ENCODE assay signal across 21 mouse cellular contexts in genomic region chr6:96373274-96373673, GRCm38 (mm10).
DNase-seq lines count a peak whose midpoint lies in the region; ATAC-seq lines count a peak whose summit lies in the region.
"Had no signal": no experiment of that assay in that cellular context is flagged by ENCODE, and none has a peak within 500 bp of the region (broad histone marks: within the 10 kb centered on the region; RNA-seq: fewer than 3 reads in every experiment).

No protein-coding gene starts in this region.

- 0 out of 2 replicates have a peak, but pooled peaks cover 2% of the 10 kb centered on the region for H3K27me3 ChIP-seq in forebrain, embryonic 11.5 days (ENCODE audit: control insufficient read depth, insufficient read depth, low read length)
- 0 out of 2 replicates have a peak, but pooled peaks cover 13% of the 10 kb centered on the region for H3K27me3 ChIP-seq in forebrain, embryonic 10.5 days (ENCODE audit: poor library complexity, severe bottlenecking)
- no peaks in the 10 kb centered on the region for H3K27me3 ChIP-seq in hindbrain, embryonic 11.5 days (ENCODE audit: control insufficient read depth, insufficient read depth, low read length)
- H3K27me3 ChIP-seq in hindbrain, embryonic 10.5 days (ENCODE audit: insufficient read depth, poor library complexity, severe bottlenecking) = no peaks in the 10 kb centered on the region
- no peaks in the 10 kb centered on the region for H3K27me3 ChIP-seq in midbrain, embryonic 16.5 days (ENCODE audit: control insufficient read depth, insufficient read depth, low read depth, low read length)
- H3K27me3 ChIP-seq: embryonic facial prominence, embryonic 12.5 days; intestine, embryonic 15.5 days had no signal

- no peak overlapping the region for H3K4me2 ChIP-seq in forebrain, embryonic 11.5 days (ENCODE audit: low read depth, low read length, severe bottlenecking)
- H3K4me2 ChIP-seq in hindbrain, embryonic 11.5 days (replicated peaks; ENCODE audit: low read depth, low read length) = no peak overlapping the region
- H3K4me2 ChIP-seq in midbrain, embryonic 16.5 days (ENCODE audit: low read length) = no peak overlapping the region
- H3K4me2 ChIP-seq: embryonic facial prominence, embryonic 12.5 days; hindbrain, embryonic 14.5 days; intestine, embryonic 15.5 days had no signal

- no peak overlapping the region for H3K4me3 ChIP-seq in forebrain, embryonic 11.5 days (ENCODE audit: low read depth, low read length)
- H3K4me3 ChIP-seq in forebrain, embryonic 10.5 days = no peak overlapping the region
- H3K4me3 ChIP-seq in hindbrain, embryonic 11.5 days (ENCODE audit: low read depth, low read length) = no peak overlapping the region
- no peak overlapping the region for H3K4me3 ChIP-seq in hindbrain, embryonic 10.5 days
- no peak overlapping the region for H3K4me3 ChIP-seq in midbrain, embryonic 16.5 days (ENCODE audit: low read depth, low read length)
- H3K4me3 ChIP-seq: embryonic facial prominence, embryonic 12.5 days; heart, embryonic 10.5 days; intestine, embryonic 15.5 days had no signal

- DNase-seq in forebrain, embryonic 11.5 days (ENCODE audit: low spot score) = no peak
- no peak for DNase-seq in forebrain, embryonic 10.5 days (ENCODE audit: extremely low spot score, low spot score)
- DNase-seq in hindbrain, embryonic 11.5 days (ENCODE audit: low spot score) = no peak
- DNase-seq in hindbrain, embryonic 10.5 days (ENCODE audit: low spot score) = no peak
- DNase-seq in R1 (ENCODE audit: low read depth, low spot score) = peak; percentile 5
- no peak for DNase-seq in T-cell, adult 2 months (ENCODE audit: low spot score)
- DNase-seq: adrenal gland, adult 2 months; adrenal gland, postnatal 25 days; cerebellum, adult 11 months; cerebellum, adult 8-10 months; cerebellum, postnatal 14 days; embryo, embryonic 11 days; gastrocnemius, postnatal 10 days; heart, adult 18-20 months; heart, postnatal 10 days; heart, postnatal 4 days had no signal

- peak; percentile 80 for ATAC-seq in forebrain, embryonic 11.5 days (replicated peaks; ENCODE audit: low FRiP score)
- ATAC-seq in hindbrain, embryonic 11.5 days (ENCODE audit: low FRiP score) = peak; percentile 47; the same call in 1 of the 2 replicates
- peak; percentile 58 for ATAC-seq in midbrain, embryonic 16.5 days
- ATAC-seq: intestine, embryonic 15.5 days had no signal

- no peak overlapping the region for H3K9ac ChIP-seq in forebrain, embryonic 11.5 days (ENCODE audit: low read length)
- no peak overlapping the region for H3K9ac ChIP-seq in hindbrain, embryonic 11.5 days (ENCODE audit: low read depth, low read length)
- H3K9ac ChIP-seq in midbrain, embryonic 16.5 days (ENCODE audit: low read depth, low read length) = no peak overlapping the region
- H3K9ac ChIP-seq: embryonic facial prominence, embryonic 12.5 days; hindbrain, embryonic 14.5 days; intestine, embryonic 15.5 days had no signal

- no peaks in the 10 kb centered on the region for H3K9me3 ChIP-seq in forebrain, embryonic 11.5 days (ENCODE audit: control insufficient read depth, low read length)
- no peaks in the 10 kb centered on the region for H3K9me3 ChIP-seq in forebrain, embryonic 10.5 days
- H3K9me3 ChIP-seq in hindbrain, embryonic 11.5 days (ENCODE audit: control insufficient read depth, low read length) = no peaks in the 10 kb centered on the region
- no peaks in the 10 kb centered on the region for H3K9me3 ChIP-seq in hindbrain, embryonic 10.5 days
- H3K9me3 ChIP-seq in midbrain, embryonic 16.5 days (replicated peaks; ENCODE audit: control insufficient read depth, low read length, poor library complexity, severe bottlenecking) = no peaks in the 10 kb centered on the region
- H3K9me3 ChIP-seq: embryonic facial prominence, embryonic 12.5 days; heart, embryonic 10.5 days; intestine, embryonic 15.5 days had no signal

- no peak overlapping the region for H3K27ac ChIP-seq in forebrain, embryonic 11.5 days (ENCODE audit: low read depth, low read length)
- H3K27ac ChIP-seq in forebrain, embryonic 10.5 days = no peak overlapping the region
- no peak overlapping the region for H3K27ac ChIP-seq in hindbrain, embryonic 11.5 days (ENCODE audit: low read depth, low read length)
- H3K27ac ChIP-seq in hindbrain, embryonic 10.5 days = no peak overlapping the region
- no peak overlapping the region for H3K27ac ChIP-seq in midbrain, embryonic 16.5 days (ENCODE audit: low read length)
- H3K27ac ChIP-seq: embryonic facial prominence, embryonic 12.5 days; heart, embryonic 10.5 days; hindbrain, embryonic 14.5 days; intestine, embryonic 15.5 days had no signal

- H3K36me3 ChIP-seq in forebrain, embryonic 11.5 days (ENCODE audit: control insufficient read depth, insufficient read depth, low read length) = no peaks in the 10 kb centered on the region
- no peaks in the 10 kb centered on the region for H3K36me3 ChIP-seq in forebrain, embryonic 10.5 days (replicated peaks)
- H3K36me3 ChIP-seq in hindbrain, embryonic 11.5 days (ENCODE audit: control insufficient read depth, insufficient read depth, low read length) = no peaks in the 10 kb centered on the region
- H3K36me3 ChIP-seq in hindbrain, embryonic 10.5 days = no peaks in the 10 kb centered on the region
- no peaks in the 10 kb centered on the region for H3K36me3 ChIP-seq in midbrain, embryonic 16.5 days (ENCODE audit: control insufficient read depth, insufficient read depth, low read length)
- H3K36me3 ChIP-seq: embryonic facial prominence, embryonic 12.5 days; heart, embryonic 10.5 days; intestine, embryonic 15.5 days had no signal

- WGBS in forebrain, embryonic 11.5 days = 19% methylated on average over 2 of the region's 2 CpGs
- WGBS in forebrain, embryonic 10.5 days = 49% methylated on average over 2 of the region's 2 CpGs
- 49% methylated on average over 2 of the region's 2 CpGs for WGBS in hindbrain, embryonic 11.5 days
- 58% methylated on average over 2 of the region's 2 CpGs for WGBS in hindbrain, embryonic 10.5 days
- WGBS in midbrain, embryonic 16.5 days = 10% methylated on average over 2 of the region's 2 CpGs

- peaks cover 4% of the 10 kb centered on the region; the same call in 1 of the 2 replicates for H3K4me1 ChIP-seq in forebrain, embryonic 11.5 days (replicated peaks; ENCODE audit: control insufficient read depth, insufficient read depth, low read length)
- H3K4me1 ChIP-seq in forebrain, embryonic 10.5 days = peaks cover 31% of the 10 kb centered on the region
- H3K4me1 ChIP-seq in hindbrain, embryonic 11.5 days (replicated peaks; ENCODE audit: control insufficient read depth, insufficient read depth, low read length) = no peaks in the 10 kb centered on the region
- H3K4me1 ChIP-seq in hindbrain, embryonic 10.5 days (replicated peaks) = peaks cover 10% of the 10 kb centered on the region
- H3K4me1 ChIP-seq in midbrain, embryonic 16.5 days (ENCODE audit: control insufficient read depth, insufficient read depth, low read length) = no peaks in the 10 kb centered on the region
- H3K4me1 ChIP-seq: embryonic facial prominence, embryonic 12.5 days; heart, embryonic 10.5 days; intestine, embryonic 15.5 days had no signal
